11 mouse cellular contexts compared by ENCODE assay signal in genomic region chr2:93283481-93284293, GRCm38 (mm10). TPM values are rescaled to one million over a fixed set of nuclear protein-coding genes. Genes with fewer than 3 reads are reported as not detected.
DNase-seq lines count a peak whose midpoint lies in the region; ATAC-seq lines count a peak whose summit lies in the region.
"Had no signal": no experiment of that assay in that cellular context is flagged by ENCODE, and none has a peak within 500 bp of the region (broad histone marks: within the 10 kb centered on the region; RNA-seq: fewer than 3 reads in every experiment).

No protein-coding gene starts in this region.

- no peaks in the 10 kb centered on the region for H3K36me3 ChIP-seq in heart, embryonic 16.5 days (ENCODE audit: control insufficient read depth, insufficient read depth)
- no peaks in the 10 kb centered on the region for H3K36me3 ChIP-seq in hindbrain, embryonic 14.5 days (replicated peaks; ENCODE audit: control insufficient read depth, insufficient read depth)
- no peaks in the 10 kb centered on the region; the same call in 1 of the 2 replicates for H3K36me3 ChIP-seq in neural tube, embryonic 12.5 days

- H3K9ac ChIP-seq in heart, embryonic 16.5 days (ENCODE audit: low read length): no peak overlapping the region
- no peak overlapping the region for H3K9ac ChIP-seq in hindbrain, embryonic 14.5 days
- H3K9ac ChIP-seq in neural tube, embryonic 12.5 days: no peak overlapping the region

- 19% methylated on average over 7 of the region's 7 CpGs for WGBS in heart, embryonic 16.5 days
- WGBS in hindbrain, embryonic 14.5 days: 11% methylated on average over 7 of the region's 7 CpGs
- WGBS in neural tube, embryonic 12.5 days: 13% methylated on average over 7 of the region's 7 CpGs

- H3K4me1 ChIP-seq in heart, embryonic 16.5 days (ENCODE audit: control insufficient read depth, insufficient read depth, low read length): peaks cover 37% of the 10 kb centered on the region
- H3K4me1 ChIP-seq in hindbrain, embryonic 14.5 days (replicated peaks; ENCODE audit: control insufficient read depth, insufficient read depth, low read length): peaks cover 83% of the 10 kb centered on the region
- H3K4me1 ChIP-seq in neural tube, embryonic 12.5 days: peaks cover 92% of the 10 kb centered on the region

- H3K9me3 ChIP-seq in heart, embryonic 16.5 days (replicated peaks; ENCODE audit: control insufficient read depth, low read length): no peaks in the 10 kb centered on the region
- no peaks in the 10 kb centered on the region for H3K9me3 ChIP-seq in hindbrain, embryonic 14.5 days (ENCODE audit: control insufficient read depth, low read length)
- H3K9me3 ChIP-seq in neural tube, embryonic 12.5 days: no peaks in the 10 kb centered on the region

- H3K4me3 ChIP-seq in heart, embryonic 16.5 days (ENCODE audit: low read length): no peak overlapping the region
- H3K4me3 ChIP-seq in hindbrain, embryonic 14.5 days (replicated peaks; ENCODE audit: low read length): no peak overlapping the region
- H3K4me3 ChIP-seq in neural tube, embryonic 12.5 days: no peak overlapping the region

- no peak overlapping the region for H3K4me2 ChIP-seq in heart, embryonic 16.5 days (ENCODE audit: low read depth, low read length)
- no peak overlapping the region for H3K4me2 ChIP-seq in hindbrain, embryonic 14.5 days (replicated peaks)
- no peak overlapping the region for H3K4me2 ChIP-seq in neural tube, embryonic 12.5 days (replicated peaks)

- H3K27ac ChIP-seq in heart, embryonic 16.5 days (ENCODE audit: low read length): peak overlapping the region; percentile 36
- peak overlapping the region; percentile 55 for H3K27ac ChIP-seq in hindbrain, embryonic 14.5 days
- H3K27ac ChIP-seq in neural tube, embryonic 12.5 days: peak overlapping the region; percentile 28; the same call in 1 of the 2 replicates

- no peak; the same call in 1 of the 2 replicates for ATAC-seq in heart, embryonic 16.5 days (replicated peaks; ENCODE audit: extremely low read depth, insufficient read depth, low FRiP score)
- ATAC-seq in hindbrain, embryonic 14.5 days (ENCODE audit: low FRiP score): no peak; the same call in 1 of the 2 replicates
- ATAC-seq in neural tube, embryonic 12.5 days (ENCODE audit: low FRiP score, low read depth): no peak
- ATAC-seq: CD4-positive, CD25-positive, alpha-beta regulatory T cell, adult 4 months had no signal

- intact Hi-C loops in heart, postnatal 36 days (cut with DNase I): no loop called here

- DNase-seq in heart, postnatal 36 days: no peak
- peak; percentile 77 for DNase-seq in embryo, embryonic 11 days
- no peak for DNase-seq in hindbrain, embryonic 14.5 days (ENCODE audit: low spot score)
- DNase-seq in B cell, adult 2 months: no peak
- no peak for DNase-seq in urinary bladder, adult 18-20 months (ENCODE audit: low spot score in 2 of 2)
- no peak for DNase-seq in cerebellum, adult 9-11 months
- DNase-seq: kidney, adult 8-10 months; thymus, postnatal 36 days had no signal

- H3K27me3 ChIP-seq in heart, embryonic 16.5 days (ENCODE audit: control insufficient read depth, insufficient read depth, low read length): no peaks in the 10 kb centered on the region
- H3K27me3 ChIP-seq in hindbrain, embryonic 14.5 days (ENCODE audit: control insufficient read depth, insufficient read depth, low read length): no peaks in the 10 kb centered on the region
- no peaks in the 10 kb centered on the region for H3K27me3 ChIP-seq in neural tube, embryonic 12.5 days (replicated peaks)

RNA-seq across cellular contexts. Expression of gene Tspan18, which starts 50.6 kb away (rescaled TPM):
- 28.5 and 33.9 TPM in 2 replicates for polyA plus RNA-seq in heart, embryonic 16.5 days (2015; fragmentation: Nextera tagmentation; extraction: Ambion mirVana)
- 10 to 100 TPM; 12.4 to 16.2 TPM for total RNA-seq in heart, postnatal 36 days (2021)
- polyA plus RNA-seq in hindbrain, embryonic 14.5 days (2014; fragmentation: Nextera tagmentation; extraction: Ambion mirVana): 28.6 and 31.3 TPM in 2 replicates
- polyA plus RNA-seq in neural tube, embryonic 12.5 days (2016; fragmentation: Nextera tagmentation; extraction: Ambion mirVana): 50.7 and 53.9 TPM in 2 replicates
